Mouse (Mus musculus): Measurements from ENCODE around the gene Gins3. TPM values are rescaled to one million over a fixed set of nuclear protein-coding genes. Genes with fewer than 3 reads are reported as not detected.

The Gins3 gene
- 7.5 and 7.7 TPM in 2 replicates for polyA plus RNA-seq (2015; fragmentation: Nextera tagmentation; extraction: Ambion mirVana)

GRCm38 (mm10) chr8:95633262-95634062 lies at the start of gene Gins3:
TSS of gene Gins3 (plus strand) at chr8:95633453.
- under 1% methylated on average over 52 of the region's 52 CpGs for WGBS
- Histone ChIP-seq H3K9ac (ENCODE audit: low read depth, low read length) (peak within 1 kb of the TSS; percentile 59), H3K27ac (ENCODE audit: low read depth, low read length) (no peak within 1 kb of the TSS), H3K36me3 (ENCODE audit: control insufficient read depth, insufficient read depth, low read length) (no peaks in the 10 kb centered on the region), H3K4me1 (ENCODE audit: control insufficient read depth, insufficient read depth, low read depth, low read length) (peaks cover 10% of the 10 kb centered on the region), H3K27me3 (replicated peaks; ENCODE audit: control insufficient read depth, insufficient read depth, low read length) (peaks cover 3% of the 10 kb centered on the region; the same call in 1 of the 2 replicates), H3K4me2 (ENCODE audit: low read length) (peak within 1 kb of the TSS; percentile 69), H3K4me3 (ENCODE audit: low read length) (peak within 1 kb of the TSS; percentile 62), H3K9me3 (ENCODE audit: control insufficient read depth, low read length) (no peaks in the 10 kb centered on the region)
- peak; percentile 97 for ATAC-seq

GRCm38 (mm10) chr8:95587339-95587738 lies 45.9 kb upstream of the Gins3 start:
- peaks cover 2% of the 10 kb centered on the region; the same call in 1 of the 2 replicates for H3K9me3 ChIP-seq (ENCODE audit: control insufficient read depth, low read length)
- H3K9ac ChIP-seq (ENCODE audit: low read depth, low read length) = no peak overlapping the region
- no peak overlapping the region for H3K4me2 ChIP-seq (ENCODE audit: low read length)
- WGBS = 81% methylated on average over 1 of the region's 1 CpGs
- H3K27me3 ChIP-seq (replicated peaks; ENCODE audit: control insufficient read depth, insufficient read depth, low read length) = no peaks in the 10 kb centered on the region
- H3K36me3 ChIP-seq (ENCODE audit: control insufficient read depth, insufficient read depth, low read length) = no peaks in the 10 kb centered on the region
- H3K4me3 ChIP-seq (ENCODE audit: low read length) = no peak overlapping the region
- no peak for ATAC-seq
- no peaks in the 10 kb centered on the region for H3K4me1 ChIP-seq (ENCODE audit: control insufficient read depth, insufficient read depth, low read depth, low read length)
- no peak overlapping the region for H3K27ac ChIP-seq (ENCODE audit: low read depth, low read length)

- no peaks in the 10 kb centered on the region for H3K4me1 ChIP-seq (ENCODE audit: control insufficient read depth, insufficient read depth, low read depth, low read length)
- no peaks in the 10 kb centered on the region for H3K36me3 ChIP-seq (ENCODE audit: control insufficient read depth, insufficient read depth, low read length)
- no peaks in the 10 kb centered on the region for H3K27me3 ChIP-seq (replicated peaks; ENCODE audit: control insufficient read depth, insufficient read depth, low read length)
- H3K4me2 ChIP-seq (ENCODE audit: low read length) = no peak overlapping the region
- no peak overlapping the region for H3K4me3 ChIP-seq (ENCODE audit: low read length)
- no peak overlapping the region for H3K9ac ChIP-seq (ENCODE audit: low read depth, low read length)
- H3K27ac ChIP-seq (ENCODE audit: low read depth, low read length) = no peak overlapping the region
- no peak for ATAC-seq
- 65% methylated on average over 10 of the region's 10 CpGs for WGBS
- peaks cover 2% of the 10 kb centered on the region; the same call in 1 of the 2 replicates for H3K9me3 ChIP-seq (ENCODE audit: control insufficient read depth, low read length)
These were observed 44.0 kb upstream of the Gins3 start for GRCm38 (mm10) chr8:95589282-95589681.

- Histone ChIP-seq H3K27me3 (replicated peaks; ENCODE audit: control insufficient read depth, insufficient read depth, low read length) (no peaks in the 10 kb centered on the region), H3K4me1 (ENCODE audit: control insufficient read depth, insufficient read depth, low read depth, low read length) (no peaks in the 10 kb centered on the region), H3K36me3 (ENCODE audit: control insufficient read depth, insufficient read depth, low read length) (no peaks in the 10 kb centered on the region), H3K9me3 (ENCODE audit: control insufficient read depth, low read length) (peaks cover 2% of the 10 kb centered on the region; the same call in 1 of the 2 replicates), H3K4me2 (ENCODE audit: low read length) (no peak overlapping the region), H3K4me3 (ENCODE audit: low read length) (no peak overlapping the region), H3K9ac (ENCODE audit: low read depth, low read length) (no peak overlapping the region), H3K27ac (ENCODE audit: low read depth, low read length) (no peak overlapping the region)
- 86% methylated on average over 4 of the region's 4 CpGs for WGBS
- ATAC-seq = no peak
These were observed 42.7 kb upstream of the Gins3 start for GRCm38 (mm10) chr8:95590539-95590938.

- Histone ChIP-seq H3K4me3 (ENCODE audit: low read length) (no peak overlapping the region), H3K36me3 (ENCODE audit: control insufficient read depth, insufficient read depth, low read length) (no peaks in the 10 kb centered on the region), H3K27me3 (replicated peaks; ENCODE audit: control insufficient read depth, insufficient read depth, low read length) (no peaks in the 10 kb centered on the region), H3K9me3 (ENCODE audit: control insufficient read depth, low read length) (no peaks in the 10 kb centered on the region), H3K27ac (ENCODE audit: low read depth, low read length) (no peak overlapping the region), H3K9ac (ENCODE audit: low read depth, low read length) (no peak overlapping the region), H3K4me1 (ENCODE audit: control insufficient read depth, insufficient read depth, low read depth, low read length) (no peaks in the 10 kb centered on the region), H3K4me2 (ENCODE audit: low read length) (no peak overlapping the region)
- WGBS = 87% methylated on average over 12 of the region's 12 CpGs
- ATAC-seq = no peak
These were observed 41.0 kb upstream of the Gins3 start for GRCm38 (mm10) chr8:95592131-95592780.

GRCm38 (mm10) chr8:95593439-95594393 lies 39.5 kb upstream of the Gins3 start:
- no peaks in the 10 kb centered on the region for H3K9me3 ChIP-seq (ENCODE audit: control insufficient read depth, low read length)
- WGBS = 88% methylated on average over 7 of the region's 7 CpGs
- no peak for ATAC-seq

GRCm38 (mm10) chr8:95595131-95595530 lies 38.1 kb upstream of the Gins3 start:
- ATAC-seq = no peak

More at GRCm38 (mm10) chr8:95593439-95594393, 39.5 kb upstream of the Gins3 start:
- H3K27ac ChIP-seq (ENCODE audit: low read depth, low read length) = no peak overlapping the region
- no peak overlapping the region for H3K4me2 ChIP-seq (ENCODE audit: low read length)
- H3K27me3 ChIP-seq (replicated peaks; ENCODE audit: control insufficient read depth, insufficient read depth, low read length) = no peaks in the 10 kb centered on the region
- H3K36me3 ChIP-seq (ENCODE audit: control insufficient read depth, insufficient read depth, low read length) = no peaks in the 10 kb centered on the region
- no peak overlapping the region for H3K4me3 ChIP-seq (ENCODE audit: low read length)
- no peaks in the 10 kb centered on the region for H3K4me1 ChIP-seq (ENCODE audit: control insufficient read depth, insufficient read depth, low read depth, low read length)
- no peak overlapping the region for H3K9ac ChIP-seq (ENCODE audit: low read depth, low read length)

GRCm38 (mm10) chr8:95596841-95597241 lies 36.4 kb upstream of the Gins3 start:
- 79% methylated on average over 4 of the region's 4 CpGs for WGBS
- Histone ChIP-seq H3K27ac (ENCODE audit: low read depth, low read length) (no peak overlapping the region), H3K9ac (ENCODE audit: low read depth, low read length) (no peak overlapping the region), H3K4me1 (ENCODE audit: control insufficient read depth, insufficient read depth, low read depth, low read length) (no peaks in the 10 kb centered on the region), H3K4me3 (ENCODE audit: low read length) (no peak overlapping the region), H3K9me3 (ENCODE audit: control insufficient read depth, low read length) (no peaks in the 10 kb centered on the region), H3K27me3 (replicated peaks; ENCODE audit: control insufficient read depth, insufficient read depth, low read length) (no peaks in the 10 kb centered on the region; the same call in 1 of the 2 replicates), H3K36me3 (ENCODE audit: control insufficient read depth, insufficient read depth, low read length) (no peaks in the 10 kb centered on the region), H3K4me2 (ENCODE audit: low read length) (no peak overlapping the region)
- no peak for ATAC-seq

More at GRCm38 (mm10) chr8:95595131-95595530, 38.1 kb upstream of the Gins3 start:
- Histone ChIP-seq H3K9ac (ENCODE audit: low read depth, low read length) (no peak overlapping the region), H3K27ac (ENCODE audit: low read depth, low read length) (no peak overlapping the region), H3K36me3 (ENCODE audit: control insufficient read depth, insufficient read depth, low read length) (no peaks in the 10 kb centered on the region), H3K9me3 (ENCODE audit: control insufficient read depth, low read length) (no peaks in the 10 kb centered on the region), H3K4me1 (ENCODE audit: control insufficient read depth, insufficient read depth, low read depth, low read length) (no peaks in the 10 kb centered on the region), H3K27me3 (replicated peaks; ENCODE audit: control insufficient read depth, insufficient read depth, low read length) (no peaks in the 10 kb centered on the region), H3K4me2 (ENCODE audit: low read length) (no peak overlapping the region), H3K4me3 (ENCODE audit: low read length) (no peak overlapping the region)
- WGBS = 84% methylated on average over 14 of the region's 14 CpGs

Data from hindbrain, embryonic 16.5 days (tissue).